Mouse (Mus musculus): ENCODE measurements around the gene Cdc42se2. TPM values are rescaled to one million over a fixed set of nuclear protein-coding genes. Genes with fewer than 3 reads are reported as not detected.

Gene Cdc42se2
- polyA plus RNA-seq, 1 experiment from 2014 or later, result 32.3 TPM

- Histone ChIP-seq H3K27me3 (ENCODE audit: control insufficient read depth, insufficient read depth, low read length) (no peaks in the 10 kb centered on the region), H3K27ac (replicated peaks) (no peak overlapping the region), H3K4me3 (ENCODE audit: low read depth, low read length) (no peak overlapping the region), H3K4me1 (replicated peaks; ENCODE audit: control insufficient read depth, insufficient read depth) (no peaks in the 10 kb centered on the region; the same call in 1 of the 2 replicates), H3K9ac (ENCODE audit: low read length) (no peak overlapping the region), H3K36me3 (ENCODE audit: control insufficient read depth, insufficient read depth, low read length) (no peaks in the 10 kb centered on the region), H3K9me3 (ENCODE audit: control insufficient read depth, low read length) (no peaks in the 10 kb centered on the region), H3K4me2 (replicated peaks; ENCODE audit: low read depth) (no peak overlapping the region)
- WGBS, result 69% methylated on average over 6 of the region's 6 CpGs
- no peak for TF ChIP-seq EP300 (optimal IDR thresholded peaks at IDR 0.05)
- no peak for TF ChIP-seq CTCF (IDR thresholded peaks at IDR 0.05; ENCODE audit: low read depth)
- ATAC-seq (ENCODE audit: low FRiP score, low TSS enrichment), result no peak
- no peak for DNase-seq (ENCODE audit: low spot score)
Measured at GRCm38 (mm10) chr11:54777387-54778130, 9.9 kb downstream of the Cdc42se2 start.

- no peaks in the 10 kb centered on the region for H3K27me3 ChIP-seq (ENCODE audit: control insufficient read depth, insufficient read depth, low read length)
- WGBS, result 53% methylated on average over 4 of the region's 4 CpGs
- H3K27ac ChIP-seq (replicated peaks), result no peak overlapping the region
- no peak overlapping the region for H3K4me3 ChIP-seq (ENCODE audit: low read depth, low read length)
- TF ChIP-seq EP300 (optimal IDR thresholded peaks at IDR 0.05) (no peak), CTCF (IDR thresholded peaks at IDR 0.05; ENCODE audit: low read depth) (no peak)
- no peaks in the 10 kb centered on the region; the same call in 1 of the 2 replicates for H3K4me1 ChIP-seq (replicated peaks; ENCODE audit: control insufficient read depth, insufficient read depth)
- no peak for ATAC-seq (ENCODE audit: low FRiP score, low TSS enrichment)
- no peak overlapping the region for H3K9ac ChIP-seq (ENCODE audit: low read length)
- H3K4me2 ChIP-seq (replicated peaks; ENCODE audit: low read depth), result no peak overlapping the region
- DNase-seq (ENCODE audit: low spot score), result no peak
- H3K36me3 ChIP-seq (ENCODE audit: control insufficient read depth, insufficient read depth, low read length), result no peaks in the 10 kb centered on the region
- no peaks in the 10 kb centered on the region for H3K9me3 ChIP-seq (ENCODE audit: control insufficient read depth, low read length)
Measured at GRCm38 (mm10) chr11:54776735-54777333, 10.6 kb downstream of the Cdc42se2 start.

DNA sequence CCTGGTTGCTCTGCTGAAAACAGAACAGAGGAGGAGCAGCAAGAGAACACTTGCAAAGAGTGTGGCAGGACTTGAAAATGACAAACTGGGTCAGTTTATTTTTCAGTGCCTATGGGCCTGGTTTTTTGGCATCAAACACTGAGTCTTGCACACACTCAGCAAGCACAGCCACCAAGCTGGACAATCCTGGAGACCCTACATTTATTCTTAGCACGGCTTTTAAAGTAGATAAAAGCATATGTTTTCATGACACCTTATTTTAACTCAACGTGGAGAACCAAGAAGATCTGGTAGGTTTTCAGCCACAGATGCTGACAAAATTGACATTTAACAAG is 11.1 kb downstream of the Cdc42se2 start:
- peak overlapping the region; percentile 63; the same call in 1 of the 2 replicates for H3K27ac ChIP-seq (replicated peaks)
- no peaks in the 10 kb centered on the region for H3K27me3 ChIP-seq (ENCODE audit: control insufficient read depth, insufficient read depth, low read length)
- no peak for ATAC-seq (ENCODE audit: low FRiP score, low TSS enrichment)
- DNase-seq (ENCODE audit: low spot score), result no peak
- no peaks in the 10 kb centered on the region for H3K36me3 ChIP-seq (ENCODE audit: control insufficient read depth, insufficient read depth, low read length)
- H3K4me2 ChIP-seq (replicated peaks; ENCODE audit: low read depth), result no peak overlapping the region
- TF ChIP-seq CTCF (IDR thresholded peaks at IDR 0.05; ENCODE audit: low read depth), result no peak
- no peak for TF ChIP-seq EP300 (optimal IDR thresholded peaks at IDR 0.05)
- no peak overlapping the region for H3K9ac ChIP-seq (ENCODE audit: low read length)
- 65% methylated on average over 2 of the region's 2 CpGs for WGBS
- no peaks in the 10 kb centered on the region; the same call in 1 of the 2 replicates for H3K4me1 ChIP-seq (replicated peaks; ENCODE audit: control insufficient read depth, insufficient read depth)
- H3K9me3 ChIP-seq (ENCODE audit: control insufficient read depth, low read length), result no peaks in the 10 kb centered on the region
- H3K4me3 ChIP-seq (ENCODE audit: low read depth, low read length), result no peak overlapping the region

DNA sequence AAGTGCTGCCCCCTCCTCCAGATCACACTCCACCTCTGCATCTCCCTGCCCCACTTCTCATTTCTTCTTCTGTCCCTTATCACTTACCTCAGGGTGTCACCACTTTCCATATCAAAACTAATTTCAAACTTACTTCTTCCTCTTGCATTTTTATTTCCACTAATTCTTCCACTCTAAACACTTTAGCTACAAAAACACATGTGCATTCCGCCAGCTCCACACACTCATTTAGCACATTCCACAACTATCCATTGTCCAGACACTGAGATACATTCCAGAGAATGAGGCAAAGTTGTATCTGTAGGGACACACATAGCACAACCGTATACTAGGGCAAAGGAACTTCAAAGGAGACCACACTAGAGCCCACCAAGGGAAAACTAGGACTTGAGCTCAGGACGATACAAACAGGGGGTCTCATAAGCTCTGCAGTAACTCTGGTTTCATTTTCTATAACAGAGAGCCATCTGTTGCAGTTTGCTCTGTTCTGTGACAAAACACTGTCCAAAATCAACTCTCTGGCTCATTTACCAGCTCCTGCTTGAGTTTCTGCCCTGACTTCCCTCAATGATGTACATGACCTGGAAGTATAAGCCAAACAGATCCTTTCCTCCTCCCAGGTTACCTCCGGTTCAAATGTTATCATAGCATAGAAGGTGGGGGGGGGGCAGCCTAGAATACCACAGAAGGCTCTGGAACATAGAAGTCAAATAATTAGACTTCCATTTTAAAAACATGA is 11.7 kb downstream of the Cdc42se2 start:
- TF ChIP-seq CTCF (IDR thresholded peaks at IDR 0.05; ENCODE audit: low read depth), result no peak
- TF ChIP-seq EP300 (optimal IDR thresholded peaks at IDR 0.05), result no peak
- H3K4me2 ChIP-seq (replicated peaks; ENCODE audit: low read depth), result no peak overlapping the region
- H3K36me3 ChIP-seq (ENCODE audit: control insufficient read depth, insufficient read depth, low read length), result no peaks in the 10 kb centered on the region

GRCm38 (mm10) chr11:54774282-54775078 is 13.0 kb downstream of the Cdc42se2 start:
- no peak overlapping the region for H3K9ac ChIP-seq (ENCODE audit: low read length)
- no peaks in the 10 kb centered on the region for H3K9me3 ChIP-seq (ENCODE audit: control insufficient read depth, low read length)
- TF ChIP-seq CTCF (IDR thresholded peaks at IDR 0.05; ENCODE audit: low read depth), result no peak
- TF ChIP-seq EP300 (optimal IDR thresholded peaks at IDR 0.05), result no peak
- no peak overlapping the region for H3K27ac ChIP-seq (replicated peaks)
- no peak overlapping the region for H3K4me3 ChIP-seq (ENCODE audit: low read depth, low read length)
- H3K4me1 ChIP-seq (replicated peaks; ENCODE audit: control insufficient read depth, insufficient read depth), result no peaks in the 10 kb centered on the region; the same call in 1 of the 2 replicates
- 61% methylated on average over 7 of the region's 7 CpGs for WGBS
- no peak for DNase-seq (ENCODE audit: low spot score)
- no peaks in the 10 kb centered on the region for H3K36me3 ChIP-seq (ENCODE audit: control insufficient read depth, insufficient read depth, low read length)
- no peak for ATAC-seq (ENCODE audit: low FRiP score, low TSS enrichment)
- H3K27me3 ChIP-seq (ENCODE audit: control insufficient read depth, insufficient read depth, low read length), result no peaks in the 10 kb centered on the region
- no peak overlapping the region for H3K4me2 ChIP-seq (replicated peaks; ENCODE audit: low read depth)

More for the DNA sequence above, 11.7 kb downstream of the Cdc42se2 start:
- DNase-seq (ENCODE audit: low spot score) (no peak), ATAC-seq (ENCODE audit: low FRiP score, low TSS enrichment) (no peak)
- H3K27me3 ChIP-seq (ENCODE audit: control insufficient read depth, insufficient read depth, low read length), result no peaks in the 10 kb centered on the region
- 52% methylated on average over 4 of the region's 4 CpGs for WGBS
- H3K27ac ChIP-seq (replicated peaks), result peak overlapping the region; percentile 63; the same call in 1 of the 2 replicates
- no peaks in the 10 kb centered on the region; the same call in 1 of the 2 replicates for H3K4me1 ChIP-seq (replicated peaks; ENCODE audit: control insufficient read depth, insufficient read depth)
- no peak overlapping the region for H3K9ac ChIP-seq (ENCODE audit: low read length)
- no peaks in the 10 kb centered on the region for H3K9me3 ChIP-seq (ENCODE audit: control insufficient read depth, low read length)
- H3K4me3 ChIP-seq (ENCODE audit: low read depth, low read length), result no peak overlapping the region

Measured in stomach, postnatal 0 days (tissue).